Mouse (Mus musculus): ENCODE results near the gene Zfp2. TPM values are rescaled to one million over a fixed set of nuclear protein-coding genes. Genes with fewer than 3 reads are reported as not detected.

Zfp2 gene
- polyA plus RNA-seq, 1 experiment from 2014 or later: 19.7 TPM

- peaks cover 13% of the 10 kb centered on the region for H3K4me1 ChIP-seq
- no peak overlapping the region for H3K27ac ChIP-seq
- no peak overlapping the region for H3K4me3 ChIP-seq
- 7% methylated on average over 10 of the region's 10 CpGs for WGBS
- no peak for DNase-seq (ENCODE audit: low spot score)
- H3K36me3 ChIP-seq: no peaks in the 10 kb centered on the region
- H3K27me3 ChIP-seq (ENCODE audit: low read depth, poor library complexity, severe bottlenecking): peaks cover 85% of the 10 kb centered on the region
- no peaks in the 10 kb centered on the region for H3K9me3 ChIP-seq (replicated peaks)
Measured at GRCm38 (mm10) chr11:50849310-50849709, 66.7 kb downstream of the Zfp2 start.

Other genes starting within 250 kb of the Zfp2 start
- 30.5 and 39.5 TPM in 2 replicates for gene Zfp354c, start 88.4 kb downstream of the Zfp2 start, polyA plus RNA-seq (2016; fragmentation: Nextera tagmentation; extraction: Ambion mirVana)
- 0.63 TPM in 2 replicates for gene Zfp879, start 74.6 kb downstream of the Zfp2 start, polyA plus RNA-seq (2016; fragmentation: Nextera tagmentation; extraction: Ambion mirVana)
- gene Grm6, start 65.5 kb downstream of the Zfp2 start, polyA plus RNA-seq (2016; fragmentation: Nextera tagmentation; extraction: Ambion mirVana): not detected in 2 replicates
- gene Zfp454, start 28.5 kb downstream of the Zfp2 start, polyA plus RNA-seq (2016; fragmentation: Nextera tagmentation; extraction: Ambion mirVana): 13.2 and 14.0 TPM in 2 replicates
- gene Zfp354b, start 15.5 kb upstream of the Zfp2 start, polyA plus RNA-seq (2016; fragmentation: Nextera tagmentation; extraction: Ambion mirVana): 0.75 and 0.96 TPM in 2 replicates
- not detected in 2 replicates for gene 4933414I15Rik, start 27.6 kb upstream of the Zfp2 start, polyA plus RNA-seq (2016; fragmentation: Nextera tagmentation; extraction: Ambion mirVana)
- gene Prop1, start 37.6 kb upstream of the Zfp2 start, polyA plus RNA-seq (2016; fragmentation: Nextera tagmentation; extraction: Ambion mirVana): not detected in 2 replicates
- not detected in 2 replicates for gene Olfr1378, start 50.4 kb upstream of the Zfp2 start, polyA plus RNA-seq (2016; fragmentation: Nextera tagmentation; extraction: Ambion mirVana)
- not detected in 2 replicates for gene Olfr1377, start 65.8 kb upstream of the Zfp2 start, polyA plus RNA-seq (2016; fragmentation: Nextera tagmentation; extraction: Ambion mirVana)
- not detected in 2 replicates for gene Olfr51, start 87.4 kb upstream of the Zfp2 start, polyA plus RNA-seq (2016; fragmentation: Nextera tagmentation; extraction: Ambion mirVana)
- not detected in 2 replicates for gene Olfr54, start 98.1 kb upstream of the Zfp2 start, polyA plus RNA-seq (2016; fragmentation: Nextera tagmentation; extraction: Ambion mirVana)
- not detected in 2 replicates for gene Olfr1375, start 131.9 kb upstream of the Zfp2 start, polyA plus RNA-seq (2016; fragmentation: Nextera tagmentation; extraction: Ambion mirVana)
- gene Zfp354a, start 143.1 kb upstream of the Zfp2 start, polyA plus RNA-seq (2016; fragmentation: Nextera tagmentation; extraction: Ambion mirVana): 7.7 and 7.9 TPM in 2 replicates

Measured in limb, embryonic 10.5 days (tissue).